Mouse (Mus musculus) ES-E14 (cell line): ENCODE measurements around the gene Nkain2. TPM values are rescaled to one million over a fixed set of nuclear protein-coding genes. Genes with fewer than 3 reads are reported as not detected.

Source experiments
- DNase-seq: peaks from one replicate; pipeline ENCODE4 v3.0.0-alpha.2; 2013; ENCODE audit warnings: low read depth, low spot score
- H3K27ac ChIP-seq: 2 replicates; pipeline ENCODE4 v1.5.1; 2012; ENCODE audit warnings: low read depth, mild to moderate bottlenecking, low read length, moderate library complexity, mixed read lengths; ENCODE audit not compliant: poor library complexity, insufficient read depth, severe bottlenecking
- H3K36me3 ChIP-seq: 2 replicates; pipeline ENCODE4 v1.6.1; 2012; ENCODE audit warnings: mild to moderate bottlenecking, low read length, moderate library complexity, mixed read lengths; ENCODE audit not compliant: control insufficient read depth, poor library complexity, insufficient read depth, severe bottlenecking
- H3K4me1 ChIP-seq, 2 experiments: fragments of 150-350 bp in 1 of 2; sonication (generic) in 1 of 2; 2 replicates each; pipeline ENCODE4 v1.6.1; 2012; ENCODE audit warnings: low read length in 2 of 2, mild to moderate bottlenecking in 1 of 2, mixed read lengths in 1 of 2; ENCODE audit not compliant: control insufficient read depth in 2 of 2, insufficient read depth in 2 of 2, poor library complexity in 1 of 2
- H3K4me3 ChIP-seq, 2 experiments: fragments of 150-350 bp in 1 of 2; sonication (generic) in 1 of 2; 2 replicates each; pipeline ENCODE4 v1.5.1; 2012; ENCODE audit warnings: low read length in 2 of 2, low read depth in 1 of 2, mild to moderate bottlenecking in 1 of 2, mixed read lengths in 1 of 2; ENCODE audit not compliant: insufficient read depth in 1 of 2, poor library complexity in 1 of 2, severe bottlenecking in 1 of 2
- H3K9ac ChIP-seq: 2 replicates; pipeline ENCODE4 v1.6.1; 2012; ENCODE audit warnings: low read depth, mild to moderate bottlenecking, low read length, mixed read lengths; ENCODE audit not compliant: poor library complexity, insufficient read depth, severe bottlenecking
- H3K9me3 ChIP-seq: fragments of 150-350 bp; sonication (generic); 2 replicates; pipeline ENCODE4 v1.6.1; 2012; ENCODE audit warnings: low read depth, mild to moderate bottlenecking, low read length; ENCODE audit not compliant: control insufficient read depth, insufficient read depth
- CHD2 ChIP-seq: IDR thresholded peaks from 2 replicates; pipeline ENCODE4 v1.6.1; 2014; ENCODE audit warnings: mild to moderate bottlenecking, low read depth, low read length, inconsistent platforms
- HCFC1 ChIP-seq: IDR thresholded peaks from 2 replicates; pipeline ENCODE4 v1.6.1; 2012; ENCODE audit warnings: low read length, inconsistent platforms, borderline replicate concordance; ENCODE audit not compliant: insufficient read depth
- MAFK ChIP-seq: IDR thresholded peaks from 2 replicates; pipeline ENCODE4 v1.6.1; 2014; ENCODE audit warnings: mild to moderate bottlenecking, low read depth, low read length, inconsistent platforms; ENCODE audit not compliant: insufficient read depth
- ZC3H11A ChIP-seq: IDR thresholded peaks from 2 replicates; pipeline ENCODE4 v1.6.1; 2012; ENCODE audit warnings: low read depth, mild to moderate bottlenecking, inconsistent platforms, low read length, borderline replicate concordance
- ZNF384 ChIP-seq: IDR thresholded peaks from 2 replicates; pipeline ENCODE4 v1.6.1; 2012; ENCODE audit warnings: low read depth, low read length, inconsistent platforms
- in situ Hi-C, 2 experiments: fragments of 600-800 bp; cut with MboI; formaldehyde crosslinking; loops; one replicate each; pipeline ENCODE4 v1.15.1; 2025; ENCODE audit warnings: low sequenced_read_pairs in 2 of 2, inconsistent platforms in 1 of 2; ENCODE audit not compliant: unreplicated experiment in 2 of 2
- total RNA-seq: library from RNA; depleted of rRNA; stranded (reverse); fragments of 300-350 nt; gene quantifications from 2 replicates; pipeline ENCODE4 v1.2.3, GENCODE M21; 2012

The Nkain2 gene
- total RNA-seq, 1 experiment, result 0.45 TPM

DNA sequence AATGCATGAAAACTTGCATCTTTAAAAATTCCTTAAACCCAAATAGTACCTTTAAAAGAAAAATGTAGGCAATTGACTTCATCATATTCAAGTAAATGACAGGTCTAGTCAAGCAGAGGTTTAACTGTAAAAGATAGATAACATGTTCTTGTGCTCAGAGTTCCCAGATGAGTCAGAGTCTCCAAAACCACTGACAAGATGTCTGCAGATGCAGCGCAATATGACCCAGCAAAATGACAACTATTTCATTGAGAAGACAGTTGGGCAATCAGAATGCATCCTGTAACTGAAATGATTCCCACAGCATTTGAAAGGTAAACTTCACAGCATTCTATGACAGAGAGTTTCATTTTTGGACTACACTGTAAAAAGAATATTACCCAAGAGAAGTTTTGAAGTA, 496.9 kb downstream of the Nkain2 start:
- no peak for TF ChIP-seq MAFK
- no peak for TF ChIP-seq CHD2
- no peak for TF ChIP-seq HCFC1
- no peak for TF ChIP-seq ZNF384
- no peak for TF ChIP-seq ZC3H11A
- H3K36me3 ChIP-seq, result no peaks in the 10 kb centered on the region
- no peak overlapping the region for H3K9ac ChIP-seq
- no peak overlapping the region for H3K4me3 ChIP-seq
- in situ Hi-C loops, result no loop called here
- no peak for DNase-seq
- H3K27ac ChIP-seq, result no peak overlapping the region
- H3K4me1 ChIP-seq, result no peaks in the 10 kb centered on the region
- no peaks in the 10 kb centered on the region for H3K9me3 ChIP-seq

GRCm38 (mm10) chr10:32312754-32313153, 577.5 kb downstream of the Nkain2 start:
- Histone ChIP-seq H3K4me1 (no peaks in the 10 kb centered on the region), H3K36me3 (no peaks in the 10 kb centered on the region), H3K9ac (no peak overlapping the region), H3K4me3 (no peak overlapping the region), H3K9me3 (no peaks in the 10 kb centered on the region), H3K27ac (no peak overlapping the region)
- TF ChIP-seq ZC3H11A (no peak), CHD2 (no peak), MAFK (no peak), HCFC1 (no peak), ZNF384 (no peak)
- in situ Hi-C loops, result no loop called here
- DNase-seq, result no peak

- Histone ChIP-seq H3K9ac (no peak overlapping the region), H3K27ac (no peak overlapping the region), H3K4me3 (no peak overlapping the region), H3K4me1 (no peaks in the 10 kb centered on the region), H3K9me3 (no peaks in the 10 kb centered on the region), H3K36me3 (no peaks in the 10 kb centered on the region)
- DNase-seq, result no peak
- in situ Hi-C loops, result no loop called here
- TF ChIP-seq HCFC1 (no peak), ZC3H11A (no peak), ZNF384 (no peak)
Observed at GRCm38 (mm10) chr10:32301024-32301597, 589.2 kb downstream of the Nkain2 start.

- H3K4me3 ChIP-seq, result no peak overlapping the region
- H3K9ac ChIP-seq, result no peak overlapping the region
- H3K27ac ChIP-seq, result no peak overlapping the region
- no peak for DNase-seq
- no peaks in the 10 kb centered on the region for H3K36me3 ChIP-seq
- H3K9me3 ChIP-seq, result no peaks in the 10 kb centered on the region
- TF ChIP-seq CHD2 (no peak), ZNF384 (no peak), MAFK (no peak), ZC3H11A (no peak), HCFC1 (no peak)
- in situ Hi-C loops, result no loop called here
- H3K4me1 ChIP-seq, result no peaks in the 10 kb centered on the region
Observed at GRCm38 (mm10) chr10:32290487-32290886, 599.8 kb downstream of the Nkain2 start.

- no peaks in the 10 kb centered on the region for H3K9me3 ChIP-seq
- no peaks in the 10 kb centered on the region for H3K36me3 ChIP-seq
- no peak for DNase-seq
- no peak overlapping the region for H3K4me3 ChIP-seq
- in situ Hi-C loops, result no loop called here
- TF ChIP-seq CHD2 (no peak), HCFC1 (no peak), ZNF384 (no peak), ZC3H11A (no peak), MAFK (no peak)
- H3K4me1 ChIP-seq, result no peaks in the 10 kb centered on the region; a peak in 1 of 4 replicates
- no peak overlapping the region for H3K27ac ChIP-seq
- no peak overlapping the region for H3K9ac ChIP-seq
Observed at GRCm38 (mm10) chr10:32283690-32284089, 606.6 kb downstream of the Nkain2 start.
